ENCODE assay signal across 9 mouse cellular contexts in genomic region chr11:19017262-19017661, GRCm38 (mm10). TPM values are rescaled to one million over a fixed set of nuclear protein-coding genes. Genes with fewer than 3 reads are reported as not detected.
DNase-seq lines count a peak whose midpoint lies in the region; ATAC-seq and TF ChIP-seq lines count a peak whose summit lies in the region.
"Had no signal": no experiment of that assay in that cellular context is flagged by ENCODE, and none has a peak within 500 bp of the region (broad histone marks: within the 10 kb centered on the region; RNA-seq: fewer than 3 reads in every experiment).

No protein-coding gene starts in this region.

- intact Hi-C loops in heart, postnatal 25 days (cut with DNase I), result loop anchor here (2.0 to 5.0 kb wide), 2 partner anchors 60 to 138 kb away; no protein-coding TSS in a partner anchor

- no peak for DNase-seq in heart, postnatal 25 days (ENCODE audit: low spot score)
- DNase-seq in hindbrain, postnatal 0 days (ENCODE audit: low spot score), result no peak
- no peak for DNase-seq in urinary bladder, postnatal 10 days (ENCODE audit: low spot score)
- no peak for DNase-seq in ovary, postnatal 36 days (ENCODE audit: low spot score)

- no peak for TF ChIP-seq CTCF in hindbrain, postnatal 0 days (IDR thresholded peaks at IDR 0.05; ENCODE audit: low read depth)

- peak overlapping the region; percentile 89 for H3K4me2 ChIP-seq in heart, embryonic 16.5 days (ENCODE audit: low read depth, low read length)
- H3K4me2 ChIP-seq in embryonic facial prominence, embryonic 12.5 days (replicated peaks), result peak overlapping the region; percentile 80
- peak overlapping the region; percentile 78 for H3K4me2 ChIP-seq in hindbrain, postnatal 0 days (ENCODE audit: low read depth, low read length)
- peak overlapping the region; percentile 95 for H3K4me2 ChIP-seq in midbrain, embryonic 15.5 days

- peak overlapping the region; percentile 100 for H3K9ac ChIP-seq in heart, embryonic 16.5 days (ENCODE audit: low read length)
- peak overlapping the region; percentile 85 for H3K9ac ChIP-seq in embryonic facial prominence, embryonic 12.5 days
- peak overlapping the region; percentile 97 for H3K9ac ChIP-seq in hindbrain, postnatal 0 days (replicated peaks; ENCODE audit: low read length)
- peak overlapping the region; percentile 13; the same call in 1 of the 2 replicates for H3K9ac ChIP-seq in midbrain, embryonic 15.5 days

- no peak for ATAC-seq in heart, embryonic 16.5 days (replicated peaks; ENCODE audit: extremely low read depth, insufficient read depth, low FRiP score)
- ATAC-seq in embryonic facial prominence, embryonic 12.5 days (ENCODE audit: insufficient number of reproducible peaks, insufficient read depth, low FRiP score, low TSS enrichment), result no peak
- no peak for ATAC-seq in hindbrain, postnatal 0 days
- ATAC-seq in midbrain, embryonic 15.5 days (replicated peaks), result no peak
- no peak for ATAC-seq in megakaryocyte-erythroid progenitor cell, adult 5-6 weeks (replicated peaks; ENCODE audit: low FRiP score, low TSS enrichment, poor library complexity, severe bottlenecking)
- ATAC-seq: Patski had no signal

- WGBS in heart, embryonic 16.5 days, result 0% methylated on average over 1 of the region's 1 CpGs
- WGBS in embryonic facial prominence, embryonic 12.5 days, result 0% methylated on average over 1 of the region's 1 CpGs
- 11% methylated on average over 1 of the region's 1 CpGs for WGBS in hindbrain, postnatal 0 days
- 2% methylated on average over 1 of the region's 1 CpGs for WGBS in midbrain, embryonic 15.5 days

- peak overlapping the region; percentile 69 for H3K4me3 ChIP-seq in heart, embryonic 16.5 days (ENCODE audit: low read length)
- H3K4me3 ChIP-seq in embryonic facial prominence, embryonic 12.5 days, result peak overlapping the region; percentile 65
- peak overlapping the region; percentile 72 for H3K4me3 ChIP-seq in hindbrain, postnatal 0 days (ENCODE audit: low read length)
- peak overlapping the region; percentile 72 for H3K4me3 ChIP-seq in midbrain, embryonic 15.5 days

- H3K27me3 ChIP-seq in heart, embryonic 16.5 days (ENCODE audit: control insufficient read depth, insufficient read depth, low read length), result no peaks in the 10 kb centered on the region
- H3K27me3 ChIP-seq in embryonic facial prominence, embryonic 12.5 days, result peaks cover 12% of the 10 kb centered on the region
- H3K27me3 ChIP-seq in hindbrain, postnatal 0 days (ENCODE audit: insufficient read depth, low read length), result no peaks in the 10 kb centered on the region
- H3K27me3 ChIP-seq in midbrain, embryonic 15.5 days (replicated peaks), result peaks cover 21% of the 10 kb centered on the region; the same call in 1 of the 2 replicates

- H3K36me3 ChIP-seq in heart, embryonic 16.5 days (ENCODE audit: control insufficient read depth, insufficient read depth), result peaks cover 4% of the 10 kb centered on the region; the same call in 1 of the 2 replicates
- H3K36me3 ChIP-seq in embryonic facial prominence, embryonic 12.5 days, result no peaks in the 10 kb centered on the region; the same call in 1 of the 2 replicates
- H3K36me3 ChIP-seq in hindbrain, postnatal 0 days (ENCODE audit: insufficient read depth, low read length), result no peaks in the 10 kb centered on the region; the same call in 1 of the 2 replicates
- no peaks in the 10 kb centered on the region for H3K36me3 ChIP-seq in midbrain, embryonic 15.5 days (replicated peaks)

- peaks cover 15% of the 10 kb centered on the region for H3K4me1 ChIP-seq in heart, embryonic 16.5 days (ENCODE audit: control insufficient read depth, insufficient read depth, low read length)
- peaks cover 16% of the 10 kb centered on the region for H3K4me1 ChIP-seq in embryonic facial prominence, embryonic 12.5 days
- no peaks in the 10 kb centered on the region; the same call in 1 of the 2 replicates for H3K4me1 ChIP-seq in hindbrain, postnatal 0 days (ENCODE audit: insufficient read depth, low read length)
- peaks cover 39% of the 10 kb centered on the region for H3K4me1 ChIP-seq in midbrain, embryonic 15.5 days

- H3K27ac ChIP-seq in heart, embryonic 16.5 days (ENCODE audit: low read length), result peak overlapping the region; percentile 90
- peak overlapping the region; percentile 79 for H3K27ac ChIP-seq in embryonic facial prominence, embryonic 12.5 days
- H3K27ac ChIP-seq in hindbrain, postnatal 0 days, result peak overlapping the region; percentile 99
- no peak overlapping the region for H3K27ac ChIP-seq in midbrain, embryonic 15.5 days

- no peaks in the 10 kb centered on the region for H3K9me3 ChIP-seq in heart, embryonic 16.5 days (replicated peaks; ENCODE audit: control insufficient read depth, low read length)
- no peaks in the 10 kb centered on the region for H3K9me3 ChIP-seq in embryonic facial prominence, embryonic 12.5 days
- no peaks in the 10 kb centered on the region for H3K9me3 ChIP-seq in hindbrain, postnatal 0 days (ENCODE audit: low read length)
- H3K9me3 ChIP-seq in midbrain, embryonic 15.5 days, result no peaks in the 10 kb centered on the region

RNA-seq across cellular contexts. Expression of gene Meis1, which starts 1.5 kb away (rescaled TPM):
- 59.8 and 61.6 TPM in 2 replicates for polyA plus RNA-seq in heart, embryonic 16.5 days (2015; fragmentation: Nextera tagmentation; extraction: Ambion mirVana)
- total RNA-seq in heart, postnatal 25 days (2021), result 10 to 100 TPM; 26.5 to 31.4 TPM
- 108 and 113 TPM in 2 replicates for polyA plus RNA-seq in embryonic facial prominence, embryonic 12.5 days (2016; fragmentation: Nextera tagmentation; extraction: Ambion mirVana)
- total RNA-seq in hindbrain, postnatal 0 days (2014; rRNA removed), result 89.3 and 99.4 TPM in 2 replicates
- 112 and 114 TPM in 2 replicates for polyA plus RNA-seq in hindbrain, postnatal 0 days (2015; fragmentation: Nextera tagmentation; extraction: Ambion mirVana)
- 38.5 and 43.1 TPM in 2 replicates for polyA plus RNA-seq in midbrain, embryonic 15.5 days (2015; fragmentation: Nextera tagmentation; extraction: Ambion mirVana)
- total RNA-seq in megakaryocyte-erythroid progenitor cell, adult 5-6 weeks (2014; fragmentation: Nextera tagmentation), result 14.5 and 20.7 TPM in 2 replicates
- total RNA-seq in megakaryocyte-erythroid progenitor cell, adult 5-6 weeks (2017), result 19.9 and 45.5 TPM in 2 replicates

Comparison
In these comparisons a context has a peak if more than half of its experiments do, and no peak if none do; other contexts are left out.
1. H3K9ac ChIP-seq: peak in every context shown above with its lines; median percentile 100 in heart, embryonic 16.5 days; 97 in hindbrain, postnatal 0 days; 85 in embryonic facial prominence, embryonic 12.5 days; 13 in midbrain, embryonic 15.5 days.